Mouse (Mus musculus) lung, postnatal 25 days (tissue): ENCODE measurements around the gene Olfr1347.
"Not testable (repeated sequence)": the region's sequence is repeated elsewhere in the genome, so short reads cannot be mapped to it uniquely, and the experiment has no call there.

ENCODE experiments used
- DNase-seq: peaks from one replicate; pipeline ENCODE4 v3.0.0; 2022; ENCODE audit warnings: low spot score

Gene Olfr1347

DNA sequence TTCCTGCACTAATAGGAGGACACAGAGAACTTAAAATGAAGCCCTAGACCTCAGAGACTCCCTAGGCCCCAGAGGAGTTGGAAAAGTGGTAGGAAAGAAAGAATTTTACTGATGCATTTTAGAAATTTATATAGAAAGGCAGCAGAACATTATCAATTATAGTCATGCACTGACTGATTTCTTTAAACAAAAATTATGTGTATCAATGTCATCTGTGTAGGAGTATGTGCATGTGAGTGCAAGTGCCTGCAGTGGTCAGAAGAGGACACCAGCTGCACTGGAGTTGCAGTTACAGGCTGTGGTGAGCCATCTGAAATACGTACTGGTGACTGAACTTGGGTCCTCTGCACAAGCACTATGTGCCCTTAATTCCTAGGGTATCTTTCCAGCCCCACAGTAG lies at the start of gene Olfr1347:
Gene Olfr1347, minus strand, starts transcription at position 101 of the 400 bp plus-strand sequence.
- DNase-seq = no peak

DNA sequence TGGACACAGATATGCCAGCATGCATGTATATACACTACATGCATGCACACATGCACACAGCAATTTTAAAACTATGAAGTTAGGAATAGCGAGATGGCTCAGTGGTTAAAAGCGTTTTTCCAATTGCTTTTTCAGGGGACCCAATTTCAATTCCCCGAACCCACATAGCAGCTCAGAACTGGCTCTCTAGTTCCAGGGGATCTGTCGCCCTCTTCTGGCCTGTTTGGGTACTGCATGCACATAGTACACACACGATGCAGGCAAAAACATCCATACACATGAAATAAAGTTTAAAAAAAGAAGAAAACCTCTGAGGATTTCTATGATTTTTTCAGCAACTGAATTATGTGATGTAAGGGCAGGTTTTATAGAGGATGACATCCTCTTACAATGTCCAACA lies 26.6 kb upstream of the Olfr1347 start:
- no peak for DNase-seq

GRCm38 (mm10) chr7:6525001-6525400 lies 25.4 kb upstream of the Olfr1347 start:
- DNase-seq = no peak

DNA sequence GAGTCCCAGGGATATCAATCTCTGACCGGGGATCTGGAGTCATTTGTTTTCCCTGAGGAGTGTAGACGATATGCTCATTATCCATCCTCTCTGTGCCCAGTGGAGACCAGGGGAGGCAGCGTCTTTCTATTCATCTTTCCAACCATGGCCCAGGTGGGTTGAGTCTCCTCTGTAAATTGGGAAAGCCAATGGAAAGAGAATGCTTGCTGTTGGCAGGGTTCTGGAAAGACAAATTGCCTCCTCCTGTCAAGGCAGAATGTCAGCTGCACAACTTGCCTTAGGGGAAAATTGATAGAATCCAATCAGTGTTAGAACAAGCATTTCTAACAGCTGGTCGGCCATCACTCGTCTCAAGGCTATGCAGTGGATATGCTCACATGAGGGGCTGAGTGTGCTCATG lies 23.3 kb upstream of the Olfr1347 start, which contains the start of gene Olfr1349:
Gene Olfr1349, minus strand, starts transcription at position 101 of the 400 bp plus-strand sequence.
- DNase-seq = no peak

DNA sequence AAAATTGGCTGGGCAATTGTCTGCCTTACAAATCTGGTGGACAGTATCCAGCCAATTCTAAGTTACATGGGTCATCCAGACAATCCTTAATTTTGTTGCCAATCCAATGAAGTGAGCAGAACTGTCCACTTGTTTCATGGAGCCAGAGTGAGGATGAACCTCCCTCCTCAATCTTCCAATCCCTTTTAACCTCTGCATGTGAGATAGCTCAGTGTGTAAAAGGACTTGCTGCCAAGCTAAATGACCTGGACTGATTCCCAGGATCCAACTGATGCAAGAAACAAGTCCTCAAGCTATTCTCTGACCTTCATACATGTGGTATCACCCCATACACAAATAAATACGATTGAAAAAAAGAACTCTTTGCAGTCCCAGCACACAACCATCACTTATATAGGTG lies 22.1 kb upstream of the Olfr1347 start:
- no peak for DNase-seq

DNA sequence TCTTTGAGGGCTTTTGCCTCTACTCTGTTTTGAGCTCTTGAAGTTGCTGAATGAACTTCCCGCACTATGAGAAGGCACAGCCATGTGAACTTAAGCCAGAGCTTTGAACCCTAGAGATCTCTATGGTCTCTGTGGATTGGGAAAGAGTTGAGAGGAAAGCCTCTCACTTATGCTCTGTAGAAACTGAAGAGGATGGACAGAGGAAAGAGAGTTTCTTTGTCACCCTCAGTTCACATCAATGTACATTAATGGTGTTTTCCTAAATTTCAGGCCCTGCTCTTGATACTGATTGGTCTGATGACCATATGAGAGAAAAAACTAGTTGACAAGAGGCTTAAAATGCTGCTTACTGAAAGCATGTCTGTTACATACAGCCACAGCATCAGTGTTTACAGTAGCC lies 9.1 kb upstream of the Olfr1347 start, which contains the start of gene Olfr1348:
Gene Olfr1348, minus strand, starts transcription at position 101 of the 400 bp plus-strand sequence.
- DNase-seq = no peak

DNA sequence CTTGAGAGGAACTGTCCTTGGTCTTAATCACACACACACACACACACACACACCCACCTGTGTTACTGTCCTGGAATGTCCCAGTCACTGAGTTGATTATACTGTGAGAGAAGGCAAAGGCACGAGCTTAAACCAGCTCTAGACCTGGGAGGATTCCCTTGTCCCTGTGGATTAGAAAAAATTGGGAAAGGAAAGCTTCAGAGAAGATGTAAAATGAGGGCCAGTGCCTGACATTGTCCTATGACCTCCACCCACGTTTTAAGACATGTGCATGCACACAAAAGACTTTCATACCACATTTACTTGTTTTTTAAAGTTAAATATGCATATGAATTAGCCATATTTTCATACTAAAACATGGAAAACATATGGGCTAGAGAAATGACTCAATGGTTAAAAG lies 12.7 kb downstream of the Olfr1347 start, which contains the start of gene Olfr5:
Gene Olfr5, minus strand, starts transcription at position 101 of the 400 bp plus-strand sequence.
- DNase-seq = no peak

- DNase-seq = not testable (repeated sequence)
Observed at GRCm38 (mm10) chr7:6477633-6478032, 21.9 kb downstream of the Olfr1347 start.

- DNase-seq = no peak
Observed at GRCm38 (mm10) chr7:6466951-6467350, 32.6 kb downstream of the Olfr1347 start, which contains the start of gene Olfr1346. Gene Olfr1346, plus strand, starts transcription at chr7:6467101.

- DNase-seq = no peak
Observed at GRCm38 (mm10) chr7:6456399-6456798, 43.2 kb downstream of the Olfr1347 start.

- no peak for DNase-seq
Observed at GRCm38 (mm10) chr7:6455868-6456267, 43.7 kb downstream of the Olfr1347 start, which contains the start of gene Olfr1336. Gene Olfr1336, plus strand, starts transcription at chr7:6456168.

- DNase-seq = no peak
Observed at GRCm38 (mm10) chr7:6447771-6448170, 51.8 kb downstream of the Olfr1347 start.

DNA sequence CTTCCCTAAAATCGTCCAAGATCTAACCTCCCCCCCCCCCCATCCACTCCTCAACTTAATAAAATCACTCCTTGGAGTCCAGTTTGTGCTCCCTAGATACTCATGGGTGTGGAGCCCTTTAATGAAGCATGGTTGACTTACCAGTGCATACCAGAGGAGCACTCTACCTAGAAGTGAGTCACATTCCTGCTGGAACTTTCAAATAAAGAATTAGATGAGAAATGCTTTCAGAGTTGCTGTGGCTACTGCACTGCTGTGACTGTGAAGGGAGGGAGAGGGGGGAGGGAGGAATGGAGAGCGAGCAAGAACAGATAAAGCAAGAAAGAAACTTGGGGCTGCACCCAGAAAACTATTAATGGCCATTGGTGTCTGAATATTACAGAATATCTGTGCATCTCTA lies 58.4 kb downstream of the Olfr1347 start:
- DNase-seq = no peak

DNA sequence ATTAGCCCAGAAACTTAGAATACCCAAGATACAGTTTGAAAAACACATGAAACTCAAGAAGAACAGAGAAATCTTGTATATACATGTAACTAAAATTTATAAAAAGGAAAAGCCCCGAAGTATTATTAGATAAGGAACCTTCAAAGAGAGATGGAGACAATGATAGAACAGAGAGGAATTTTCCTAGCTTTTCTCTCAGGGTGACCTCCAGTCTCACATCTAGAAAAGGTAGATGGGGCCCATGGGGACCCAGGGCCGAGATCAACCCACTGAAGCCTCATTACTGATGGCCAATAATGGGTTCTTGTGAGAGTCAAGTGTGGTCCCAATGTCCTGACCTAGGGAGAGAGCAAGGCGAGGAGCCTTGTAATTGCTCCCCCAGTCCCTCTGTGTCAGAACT lies 61.2 kb downstream of the Olfr1347 start, which contains the start of gene Olfr1344:
Gene Olfr1344, plus strand, starts transcription at position 301 of the 400 bp plus-strand sequence.
- no peak for DNase-seq
